8 mouse cellular contexts compared by ENCODE assay signal in genomic region chr8:106839209-106840001, GRCm38 (mm10). TPM values are rescaled to one million over a fixed set of nuclear protein-coding genes. Genes with fewer than 3 reads are reported as not detected.
DNase-seq lines count a peak whose midpoint lies in the region; ATAC-seq and TF ChIP-seq lines count a peak whose summit lies in the region.

No protein-coding gene starts in this region.

- TF ChIP-seq CTCF in lung, adult 2 months (IDR thresholded peaks at IDR 0.05; ENCODE audit: insufficient read depth, low read length) = no peak
- TF ChIP-seq CTCF in hindbrain, postnatal 0 days (IDR thresholded peaks at IDR 0.05; ENCODE audit: low read depth) = no peak

- 37% methylated on average over 11 of the region's 11 CpGs for WGBS in lung, adult 2 months
- WGBS in hindbrain, postnatal 0 days = 28% methylated on average over 11 of the region's 11 CpGs
- 44% methylated on average over 11 of the region's 11 CpGs for WGBS in midbrain, embryonic 11.5 days

- H3K4me2 ChIP-seq in hindbrain, postnatal 0 days (ENCODE audit: low read depth, low read length) = peak overlapping the region; percentile 4; the same call in 1 of the 2 replicates
- no peak overlapping the region for H3K4me2 ChIP-seq in midbrain, embryonic 11.5 days

- H3K36me3 ChIP-seq in hindbrain, postnatal 0 days (ENCODE audit: insufficient read depth, low read length) = no peaks in the 10 kb centered on the region
- no peaks in the 10 kb centered on the region for H3K36me3 ChIP-seq in midbrain, embryonic 11.5 days (ENCODE audit: control insufficient read depth, insufficient read depth, low read length)

- H3K27ac ChIP-seq in hindbrain, postnatal 0 days = peak overlapping the region; percentile 82
- H3K27ac ChIP-seq in midbrain, embryonic 11.5 days (ENCODE audit: low read depth, low read length) = no peak overlapping the region; the same call in 1 of the 2 replicates

- H3K4me3 ChIP-seq in lung, adult 2 months (replicated peaks; ENCODE audit: extremely low read depth, low read depth, low read length) = no peak overlapping the region
- H3K4me3 ChIP-seq in hindbrain, postnatal 0 days (ENCODE audit: low read length) = no peak overlapping the region
- H3K4me3 ChIP-seq in midbrain, embryonic 11.5 days (ENCODE audit: low read depth, low read length) = no peak overlapping the region

- H3K4me1 ChIP-seq in lung, adult 2 months (ENCODE audit: control insufficient read depth, insufficient read depth, low read length) = no peaks in the 10 kb centered on the region
- no peaks in the 10 kb centered on the region for H3K4me1 ChIP-seq in hindbrain, postnatal 0 days (ENCODE audit: insufficient read depth, low read length)
- H3K4me1 ChIP-seq in midbrain, embryonic 11.5 days (ENCODE audit: control insufficient read depth, insufficient read depth, low read length) = 0 out of 2 replicates have a peak, but pooled peaks cover 3% of the 10 kb centered on the region

- peak; percentile 10 for DNase-seq in lung, postnatal 36 days
- DNase-seq in lung, adult 2 months = no peak
- DNase-seq in frontal cortex, postnatal 36 days (ENCODE audit: low spot score in 2 of 2) = peak; percentile 59 to 77
- peak; percentile 46 for DNase-seq in hindbrain, postnatal 0 days (ENCODE audit: low spot score)
- no peak for DNase-seq in midbrain, embryonic 11.5 days (ENCODE audit: low spot score, missing footprints)
- no peak for DNase-seq in Muller cell, postnatal 12 days (ENCODE audit: inconsistent ontology term)
- DNase-seq in lung, postnatal 14 days = no peak

- TF ChIP-seq POLR2A in lung, adult 2 months (IDR thresholded peaks at IDR 0.05; ENCODE audit: borderline replicate concordance, extremely low read depth, low read depth, low read length) = no peak

- H3K27me3 ChIP-seq in hindbrain, postnatal 0 days (ENCODE audit: insufficient read depth, low read length) = no peaks in the 10 kb centered on the region
- no peaks in the 10 kb centered on the region for H3K27me3 ChIP-seq in midbrain, embryonic 11.5 days (ENCODE audit: control insufficient read depth, insufficient read depth, low read length)

- H3K9ac ChIP-seq in hindbrain, postnatal 0 days (replicated peaks; ENCODE audit: low read length) = peak overlapping the region; percentile 22; the same call in 1 of the 2 replicates
- peak overlapping the region; percentile 38; the same call in 1 of the 2 replicates for H3K9ac ChIP-seq in midbrain, embryonic 11.5 days (ENCODE audit: low read length)

- peak; percentile 49; the same call in 1 of the 2 replicates for ATAC-seq in hindbrain, postnatal 0 days
- no peak for ATAC-seq in midbrain, embryonic 11.5 days (ENCODE audit: low FRiP score)
- no peak for ATAC-seq in megakaryocyte, adult 5-6 weeks (ENCODE audit: poor library complexity, severe bottlenecking)

- no peaks in the 10 kb centered on the region for H3K9me3 ChIP-seq in hindbrain, postnatal 0 days (ENCODE audit: low read length)
- no peaks in the 10 kb centered on the region for H3K9me3 ChIP-seq in midbrain, embryonic 11.5 days (ENCODE audit: control insufficient read depth, low read length)

RNA-seq across cellular contexts. Expression of gene Has3, which starts 30.6 kb away (rescaled TPM):
- 0.48 and 0.89 TPM in 2 replicates for polyA plus RNA-seq in lung, adult 2 months (2012; rRNA removed)
- 20.0 and 21.0 TPM in 2 replicates for total RNA-seq in hindbrain, postnatal 0 days (2014; rRNA removed)
- 0.63 and 1.2 TPM in 2 replicates for polyA plus RNA-seq in hindbrain, postnatal 0 days (2015; fragmentation: Nextera tagmentation; extraction: Ambion mirVana)
- 0.10 and 0.14 TPM in 2 replicates for polyA plus RNA-seq in midbrain, embryonic 11.5 days (2014; fragmentation: Nextera tagmentation; extraction: Ambion mirVana)
- not detected in 2 replicates for total RNA-seq in megakaryocyte, adult 5-6 weeks (2015)
- 0.16 TPM in 1 of 2 replicates, not detected in the other for total RNA-seq in megakaryocyte, adult 5-6 weeks (2017)

RNA-seq across cellular contexts. Expression of gene Utp4, which starts 54.0 kb away (rescaled TPM):
- polyA plus RNA-seq in lung, adult 2 months (2012; rRNA removed) = 12.3 and 14.5 TPM in 2 replicates
- 21.1 and 25.5 TPM in 2 replicates for total RNA-seq in hindbrain, postnatal 0 days (2014; rRNA removed)
- 28.7 and 29.5 TPM in 2 replicates for polyA plus RNA-seq in hindbrain, postnatal 0 days (2015; fragmentation: Nextera tagmentation; extraction: Ambion mirVana)
- 72.7 and 73.6 TPM in 2 replicates for polyA plus RNA-seq in midbrain, embryonic 11.5 days (2014; fragmentation: Nextera tagmentation; extraction: Ambion mirVana)
- 10.0 and 13.9 TPM in 2 replicates for total RNA-seq in megakaryocyte, adult 5-6 weeks (2015)
- 9.4 and 11.5 TPM in 2 replicates for total RNA-seq in megakaryocyte, adult 5-6 weeks (2017)

Comparison
In these comparisons a context has a peak if more than half of its experiments do, and no peak if none do; other contexts are left out.
1. DNase-seq: peak in lung, postnatal 36 days (single experiment), frontal cortex, postnatal 36 days (2 of 2) and hindbrain, postnatal 0 days (single experiment); none in lung, adult 2 months (single experiment), midbrain, embryonic 11.5 days (single experiment), Muller cell, postnatal 12 days (single experiment) and lung, postnatal 14 days (single experiment).